Mouse (Mus musculus) megakaryocyte, embryonic 14.5 days (primary cell): ENCODE measurements around the gene Rab4a. TPM values are rescaled to one million over a fixed set of nuclear protein-coding genes. Genes with fewer than 3 reads are reported as not detected.

ENCODE experiments used
- H3K27me3 ChIP-seq: replicated peaks from 2 replicates; pipeline ENCODE3; 2012; ENCODE audit warnings: inconsistent platforms
- H3K36me3 ChIP-seq: replicated peaks from 2 replicates; pipeline ENCODE3; 2012; ENCODE audit warnings: low read length, inconsistent platforms, mixed read lengths
- H3K4me1 ChIP-seq: 2 replicates; pipeline ENCODE4 v1.6.1; 2012; ENCODE audit warnings: inconsistent platforms
- H3K4me3 ChIP-seq: replicated peaks from 2 replicates; pipeline ENCODE3; 2012; ENCODE audit warnings: moderate library complexity, mild to moderate bottlenecking, inconsistent platforms
- H3K9me3 ChIP-seq: 2 replicates; pipeline ENCODE4 v1.6.1; 2012; ENCODE audit warnings: inconsistent platforms
- FLI1 ChIP-seq: IDR thresholded peaks from 2 replicates; pipeline ENCODE4 v1.6.1; 2012; ENCODE audit warnings: low read length, inconsistent platforms, mixed read lengths
- GATA1 ChIP-seq: IDR thresholded peaks from 3 replicates; pipeline ENCODE4 v1.6.1; 2012; ENCODE audit warnings: mixed read lengths, low read length, inconsistent platforms, borderline replicate concordance
- polyA plus RNA-seq: library from polyadenylated mRNA; stranded (reverse); fragments of >175 nt; gene quantifications from 2 replicates; pipeline ENCODE4 v1.2.3, GENCODE M21; 2012; ENCODE audit warnings: low replicate concordance; ENCODE audit not compliant: insufficient read depth

Gene Rab4a
- polyA plus RNA-seq, 1 experiment: 6.3 TPM

GRCm38 (mm10) chr8:123845991-123846390 lies 40.2 kb downstream of the Rab4a start:
- no peaks in the 10 kb centered on the region for H3K9me3 ChIP-seq
- peaks cover 17% of the 10 kb centered on the region for H3K27me3 ChIP-seq
- peaks cover 16% of the 10 kb centered on the region for H3K36me3 ChIP-seq
- TF ChIP-seq GATA1: no peak
- no peak for TF ChIP-seq FLI1
- H3K4me1 ChIP-seq: peaks cover 34% of the 10 kb centered on the region
- no peak overlapping the region for H3K4me3 ChIP-seq

- Histone ChIP-seq H3K4me3 (no peak overlapping the region), H3K36me3 (peaks cover 12% of the 10 kb centered on the region), H3K4me1 (peaks cover 34% of the 10 kb centered on the region), H3K9me3 (no peaks in the 10 kb centered on the region), H3K27me3 (peaks cover 18% of the 10 kb centered on the region)
- TF ChIP-seq FLI1 (no peak), GATA1 (no peak)
Observed at GRCm38 (mm10) chr8:123846509-123846908, 40.7 kb downstream of the Rab4a start.

GRCm38 (mm10) chr8:123847546-123847945 lies 41.8 kb downstream of the Rab4a start:
- H3K4me3 ChIP-seq: no peak overlapping the region
- peaks cover 34% of the 10 kb centered on the region for H3K4me1 ChIP-seq
- H3K27me3 ChIP-seq: peaks cover 18% of the 10 kb centered on the region
- no peaks in the 10 kb centered on the region for H3K9me3 ChIP-seq
- TF ChIP-seq FLI1 (no peak), GATA1 (no peak)
- peaks cover 5% of the 10 kb centered on the region for H3K36me3 ChIP-seq

GRCm38 (mm10) chr8:123849352-123849751 lies 43.6 kb downstream of the Rab4a start:
- Histone ChIP-seq H3K4me1 (peaks cover 38% of the 10 kb centered on the region), H3K9me3 (no peaks in the 10 kb centered on the region), H3K27me3 (peaks cover 18% of the 10 kb centered on the region), H3K36me3 (peaks cover 3% of the 10 kb centered on the region), H3K4me3 (no peak overlapping the region)
- no peak for TF ChIP-seq FLI1
- no peak for TF ChIP-seq GATA1

GRCm38 (mm10) chr8:123851590-123851989 lies 45.8 kb downstream of the Rab4a start:
- no peak overlapping the region for H3K4me3 ChIP-seq
- no peak for TF ChIP-seq GATA1
- TF ChIP-seq FLI1: no peak
- no peaks in the 10 kb centered on the region for H3K9me3 ChIP-seq
- H3K4me1 ChIP-seq: peaks cover 29% of the 10 kb centered on the region
- H3K27me3 ChIP-seq: peaks cover 14% of the 10 kb centered on the region
- no peaks in the 10 kb centered on the region for H3K36me3 ChIP-seq

- Histone ChIP-seq H3K4me3 (no peak overlapping the region), H3K27me3 (peaks cover 4% of the 10 kb centered on the region), H3K4me1 (peaks cover 33% of the 10 kb centered on the region), H3K36me3 (no peaks in the 10 kb centered on the region), H3K9me3 (no peaks in the 10 kb centered on the region)
- TF ChIP-seq GATA1 (no peak), FLI1 (no peak)
Observed at GRCm38 (mm10) chr8:123854252-123854651, 48.5 kb downstream of the Rab4a start.

- H3K4me1 ChIP-seq: peaks cover 38% of the 10 kb centered on the region
- H3K4me3 ChIP-seq: no peak overlapping the region
- H3K27me3 ChIP-seq: peaks cover 8% of the 10 kb centered on the region
- no peaks in the 10 kb centered on the region for H3K9me3 ChIP-seq
- no peaks in the 10 kb centered on the region for H3K36me3 ChIP-seq
- TF ChIP-seq GATA1: no peak
- no peak for TF ChIP-seq FLI1
Observed at GRCm38 (mm10) chr8:123854733-123855475, 49.1 kb downstream of the Rab4a start.

- peaks cover 40% of the 10 kb centered on the region for H3K4me1 ChIP-seq
- TF ChIP-seq GATA1: no peak
- no peak for TF ChIP-seq FLI1
- H3K4me3 ChIP-seq: no peak overlapping the region
- peaks cover 10% of the 10 kb centered on the region for H3K9me3 ChIP-seq
- H3K36me3 ChIP-seq: no peaks in the 10 kb centered on the region
- peaks cover 21% of the 10 kb centered on the region for H3K27me3 ChIP-seq
Observed at GRCm38 (mm10) chr8:123857361-123857760, 51.6 kb downstream of the Rab4a start.

- H3K4me1 ChIP-seq: peaks cover 44% of the 10 kb centered on the region
- H3K4me3 ChIP-seq: peak overlapping the region; percentile 92
- TF ChIP-seq GATA1 (no peak), FLI1 (no peak)
- peaks cover 14% of the 10 kb centered on the region for H3K9me3 ChIP-seq
- no peaks in the 10 kb centered on the region for H3K36me3 ChIP-seq
- H3K27me3 ChIP-seq: peaks cover 30% of the 10 kb centered on the region
Observed at GRCm38 (mm10) chr8:123858574-123858940, 52.8 kb downstream of the Rab4a start.

GRCm38 (mm10) chr8:123858941-123859647 lies 53.3 kb downstream of the Rab4a start:
- TF ChIP-seq GATA1: no peak
- no peak for TF ChIP-seq FLI1
- Histone ChIP-seq H3K27me3 (peaks cover 34% of the 10 kb centered on the region), H3K4me3 (peak overlapping the region; percentile 92), H3K4me1 (peaks cover 44% of the 10 kb centered on the region), H3K36me3 (no peaks in the 10 kb centered on the region), H3K9me3 (peaks cover 14% of the 10 kb centered on the region)
